Mouse (Mus musculus) left cerebral cortex, postnatal 14 days (tissue): Measurements from ENCODE around the gene Olfr455. TPM values are rescaled to one million over a fixed set of nuclear protein-coding genes. Genes with fewer than 3 reads are reported as not detected.

Source experiments
- DNase-seq, 2 experiments: peaks; one replicate each; pipeline ENCODE4 v3.0.0; 2021 to 2022; ENCODE audit warnings: low spot score in 2 of 2, mixed read lengths in 1 of 2
- intact Hi-C: fragments of 180-260 bp; cut with DNase I; formaldehyde crosslinking; loops from one replicate; pipeline ENCODE4 v1.15.1; 2025
- total RNA-seq, 2 experiments: library from RNA; stranded (reverse); gene quantifications; 2 replicates each; pipeline ENCODE4 v1.2.3; 2021

Gene Olfr455
- total RNA-seq, 2 experiments from 2014 or later = not detected

GRCm38 (mm10) chr6:42509311-42509710 lies 38.1 kb downstream of the Olfr455 start:
- intact Hi-C loops = no loop called here

GRCm38 (mm10) chr6:42503478-42503877 lies 43.9 kb downstream of the Olfr455 start:
- intact Hi-C loops = no loop called here
- DNase-seq = no peak

More at GRCm38 (mm10) chr6:42509311-42509710, 38.1 kb downstream of the Olfr455 start:
- DNase-seq = no peak

- intact Hi-C loops = no loop called here
- DNase-seq = no peak
Measured at GRCm38 (mm10) chr6:42489731-42490130, 57.7 kb downstream of the Olfr455 start.

GRCm38 (mm10) chr6:42487114-42487513 lies 60.3 kb downstream of the Olfr455 start, which contains the start of gene Olfr456:
Gene Olfr456 (minus strand): TSS chr6:42487214.
- DNase-seq = no peak
- intact Hi-C loops = no loop called here

Other genes starting within 250 kb of the Olfr455 start
- 100 to 1,000 TPM; 118 to 121 TPM for gene Fam131b, start 222.9 kb downstream of the Olfr455 start, total RNA-seq
- gene Zyx, start 198.0 kb downstream of the Olfr455 start, total RNA-seq = 10 to 100 TPM; 51.8 to 60.0 TPM
- gene Epha1, start 174.3 kb downstream of the Olfr455 start, total RNA-seq = under 1 TPM; 0.22 to 0.34 TPM
- not detected for gene Tas2r143, start 147.3 kb downstream of the Olfr455 start, total RNA-seq
- gene Tas2r135, start 142.2 kb downstream of the Olfr455 start, total RNA-seq = not detected
- not detected for gene Tas2r126, start 113.1 kb downstream of the Olfr455 start, total RNA-seq
- gene Olfr458, start 82.4 kb downstream of the Olfr455 start, total RNA-seq = not detected
- not detected for gene Olfr457, start 71.3 kb downstream of the Olfr455 start, total RNA-seq
- gene Olfr456, start 60.4 kb downstream of the Olfr455 start, total RNA-seq = not detected
- gene Tcaf3, start 50.1 kb upstream of the Olfr455 start, total RNA-seq = not detected
- gene Tcaf2, start 97.7 kb upstream of the Olfr455 start, total RNA-seq = 1 to 10 TPM in 1 of 2 experiments, under 1 TPM in 1; 0.63 to 1.0 TPM
- gene Tcaf1, start 162.5 kb upstream of the Olfr455 start, total RNA-seq = 100 to 1,000 TPM; 226 to 234 TPM
- not detected for gene Olfr453, start 191.8 kb upstream of the Olfr455 start, total RNA-seq
- gene Olfr38, start 208.8 kb upstream of the Olfr455 start, total RNA-seq = not detected
- not detected for gene Olfr452, start 237.5 kb upstream of the Olfr455 start, total RNA-seq